Mouse (Mus musculus) layer of hippocampus, adult 9-10 months (tissue): ENCODE measurements at regions not wholly inside any gene's neighbourhood (a gene's known extent, or its start where the extent isn't known, plus 50 kb on each side); places are given as distances from the start of the nearest gene placed in this dataset.

ENCODE experiments used
- DNase-seq: peaks from one replicate; pipeline ENCODE4 v3.0.0; 2022; ENCODE audit warnings: low spot score

DNA sequence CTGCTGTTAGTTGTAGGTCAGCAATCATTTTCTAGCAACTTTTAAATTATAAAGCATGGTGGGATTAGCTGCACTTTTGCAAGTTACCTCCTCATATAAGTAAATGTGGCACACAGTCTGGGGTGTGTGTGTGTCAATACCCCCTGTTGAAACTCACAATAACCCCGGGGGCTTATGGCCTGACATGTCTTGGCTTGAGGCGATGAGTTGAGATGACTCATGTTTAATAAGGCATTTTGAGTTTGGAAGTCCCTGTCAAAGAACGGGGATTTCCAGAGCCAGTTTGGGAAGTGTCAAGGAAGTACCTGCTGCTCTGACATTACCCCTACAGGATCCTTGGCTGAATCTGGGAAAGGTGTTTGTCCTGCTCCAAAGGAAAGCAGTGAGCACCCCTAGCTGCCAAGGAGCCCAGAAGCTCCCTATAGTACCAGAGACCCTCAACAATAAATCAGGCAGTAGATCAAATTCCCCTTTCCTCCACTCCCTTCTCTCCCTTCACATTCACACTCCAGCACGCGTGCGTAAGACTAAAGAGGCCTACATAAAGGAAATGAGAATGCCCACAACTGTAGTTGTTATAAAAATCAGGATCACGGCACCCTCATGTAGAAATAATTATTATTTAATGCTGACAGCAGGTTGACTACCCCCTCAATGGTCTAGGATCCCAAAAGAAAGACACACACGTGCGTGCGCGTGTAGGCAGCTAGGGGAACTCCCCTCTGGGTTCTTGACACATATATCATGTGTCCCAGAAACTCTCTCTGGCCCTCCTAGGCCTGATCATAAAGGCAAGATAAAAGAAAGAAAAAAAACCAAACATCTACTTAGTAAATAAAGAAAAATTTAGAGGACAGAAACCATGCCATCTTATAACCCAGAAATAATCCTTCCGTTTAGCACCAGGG is 216.3 kb upstream of the Cdh5 start:
- DNase-seq: no peak

DNA sequence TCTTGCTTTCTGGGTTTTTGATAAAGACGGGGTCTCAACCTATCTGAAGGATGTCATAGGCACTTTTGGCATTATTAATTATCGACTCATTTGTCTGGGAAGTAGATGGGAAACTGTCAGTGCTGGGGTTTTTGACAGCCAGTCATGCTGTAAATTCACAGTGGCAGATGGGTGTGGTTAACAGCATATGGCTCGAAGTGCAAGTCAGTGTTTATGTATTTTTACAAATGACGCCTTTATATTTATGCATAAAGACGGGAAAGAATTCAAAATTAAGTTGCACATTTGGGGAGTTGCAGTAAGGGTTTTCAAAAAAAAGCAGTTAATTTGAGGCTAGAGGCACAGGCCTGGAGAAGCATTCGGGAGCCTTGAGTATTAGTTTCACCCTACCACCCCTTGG is 206.8 kb upstream of the Cdh5 start:
- peak; percentile 26 for DNase-seq

DNA sequence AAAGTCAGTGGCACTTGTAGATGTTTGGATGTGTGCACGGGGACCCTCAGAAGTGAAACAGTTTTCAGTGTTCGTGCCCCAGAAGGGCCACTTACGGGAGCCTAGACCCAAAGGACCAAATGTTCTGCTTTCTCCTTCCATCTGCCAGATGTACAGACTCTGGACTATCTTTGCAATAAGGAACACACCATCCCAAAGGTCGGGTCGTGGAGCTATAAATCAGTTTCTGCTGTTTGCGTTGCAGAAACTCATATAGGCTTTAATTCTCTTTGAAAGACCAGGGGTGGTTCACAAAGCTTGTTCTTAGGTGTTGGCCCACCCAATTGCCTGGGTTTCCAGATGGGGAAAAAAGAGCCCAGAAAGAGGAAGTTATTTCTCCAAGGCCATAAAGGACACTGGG is 206.3 kb upstream of the Cdh5 start:
- DNase-seq: no peak

DNA sequence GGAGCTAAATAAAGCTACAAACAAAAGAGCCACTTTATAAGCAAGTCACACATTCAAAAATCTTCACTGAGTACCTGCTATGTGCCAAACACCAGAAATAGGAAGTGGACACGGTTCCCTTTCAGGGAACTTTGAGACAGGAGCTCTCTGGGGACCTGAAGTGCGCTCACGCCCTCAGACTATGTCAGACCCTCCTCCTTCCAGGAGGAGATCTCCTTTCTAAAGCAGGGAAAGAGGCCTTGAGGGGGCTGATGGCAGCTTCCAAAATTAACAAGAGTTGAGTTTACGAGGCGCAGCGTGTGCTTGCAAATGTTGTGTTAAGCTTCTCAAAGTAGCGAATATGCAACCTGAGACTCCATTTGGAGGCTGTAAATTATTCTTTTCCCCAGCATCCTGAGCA is 204.0 kb upstream of the Cdh5 start:
- no peak for DNase-seq

DNA sequence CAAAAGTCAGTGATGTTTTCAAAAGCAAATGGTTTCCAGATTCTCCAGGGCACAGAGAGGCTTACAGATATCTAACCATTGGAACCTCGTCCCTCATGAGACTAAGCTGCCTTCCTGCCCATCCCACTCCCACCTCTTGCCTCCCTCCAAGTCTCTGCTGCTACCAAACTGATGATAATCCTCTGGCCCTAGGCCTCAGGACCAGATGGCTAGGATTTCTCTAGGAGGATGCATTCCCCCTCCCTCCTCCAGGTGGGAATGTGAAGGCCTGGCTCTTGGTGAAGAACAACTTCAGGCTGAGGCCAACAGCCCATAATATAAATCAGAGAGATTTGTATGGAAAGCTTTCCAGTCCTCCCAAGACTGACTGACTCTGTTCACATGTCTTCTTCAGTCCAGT is 198.9 kb upstream of the Cdh5 start:
- DNase-seq: no peak

DNA sequence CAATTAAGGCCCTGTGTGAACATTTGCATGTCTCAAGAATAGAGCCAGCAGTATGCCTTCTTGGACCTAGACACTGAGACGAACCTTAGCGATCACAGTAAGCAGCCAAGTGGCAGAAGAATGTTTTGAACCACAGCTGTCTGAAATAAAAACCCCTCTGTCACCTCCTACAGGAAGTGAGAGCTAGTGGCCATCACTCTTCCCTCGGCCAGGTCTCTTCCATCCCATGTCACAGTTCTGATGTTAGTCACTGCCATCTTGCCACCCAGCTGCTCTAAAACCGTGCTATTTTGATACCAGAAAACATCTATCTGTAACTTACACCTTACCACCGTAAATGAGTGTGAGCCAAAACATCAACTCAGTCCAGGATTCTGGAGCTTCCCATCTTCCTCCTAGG is 197.8 kb upstream of the Cdh5 start:
- no peak for DNase-seq

DNA sequence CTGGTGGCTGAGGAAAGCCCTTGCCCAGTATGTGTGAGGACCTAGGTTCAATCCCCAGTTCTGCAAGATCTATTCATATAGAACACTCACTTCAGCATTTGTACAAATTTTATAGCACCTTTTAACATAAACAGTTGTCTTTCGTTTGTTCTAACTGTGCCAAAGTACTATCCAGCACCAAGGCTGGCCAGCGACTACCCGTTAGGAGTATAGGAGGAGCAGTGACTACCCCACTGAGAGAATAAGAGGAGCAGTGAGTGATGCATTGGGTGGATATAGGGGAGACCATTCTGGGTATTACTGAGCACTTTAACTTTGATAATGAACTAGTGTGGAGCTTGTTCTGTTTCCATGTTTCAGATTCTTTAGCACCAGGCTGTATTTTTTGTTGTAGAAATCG is 193.8 kb upstream of the Cdh5 start:
- DNase-seq: no peak

DNA sequence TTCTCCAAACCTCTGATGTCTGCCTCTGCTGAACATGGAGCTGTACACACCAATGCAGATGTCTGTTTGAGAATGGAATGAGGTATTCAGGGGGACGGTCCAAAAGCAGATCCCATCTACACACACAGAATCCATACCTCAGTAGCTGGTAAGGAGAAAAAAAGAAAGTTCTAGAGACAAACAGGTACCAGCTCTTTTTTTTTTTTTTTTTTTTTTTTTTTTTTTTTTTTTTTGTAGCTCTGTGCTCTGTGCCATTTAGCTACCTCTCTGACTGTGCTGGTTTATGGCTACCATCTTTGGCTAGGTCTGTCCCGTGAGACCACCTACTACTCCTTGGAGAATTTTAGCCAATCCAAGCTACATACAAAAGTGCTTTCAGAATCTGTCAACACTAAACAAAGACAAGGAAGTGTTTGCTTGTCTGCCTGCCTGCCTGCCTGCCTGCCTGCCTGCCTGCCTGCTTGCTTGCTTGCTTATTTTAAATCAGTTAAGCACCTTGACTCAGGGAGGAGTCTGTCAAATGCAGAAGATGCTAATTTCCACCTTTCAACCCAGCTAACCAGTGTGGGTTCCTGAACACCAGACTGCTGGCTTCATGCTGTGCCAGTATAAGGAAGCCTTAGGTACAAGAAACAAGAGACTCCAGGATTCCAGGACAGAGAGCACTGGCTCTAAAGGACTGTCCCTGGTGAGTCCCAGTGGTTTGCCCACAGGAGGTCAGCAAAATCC is 190.0 kb upstream of the Cdh5 start:
- no peak for DNase-seq

DNA sequence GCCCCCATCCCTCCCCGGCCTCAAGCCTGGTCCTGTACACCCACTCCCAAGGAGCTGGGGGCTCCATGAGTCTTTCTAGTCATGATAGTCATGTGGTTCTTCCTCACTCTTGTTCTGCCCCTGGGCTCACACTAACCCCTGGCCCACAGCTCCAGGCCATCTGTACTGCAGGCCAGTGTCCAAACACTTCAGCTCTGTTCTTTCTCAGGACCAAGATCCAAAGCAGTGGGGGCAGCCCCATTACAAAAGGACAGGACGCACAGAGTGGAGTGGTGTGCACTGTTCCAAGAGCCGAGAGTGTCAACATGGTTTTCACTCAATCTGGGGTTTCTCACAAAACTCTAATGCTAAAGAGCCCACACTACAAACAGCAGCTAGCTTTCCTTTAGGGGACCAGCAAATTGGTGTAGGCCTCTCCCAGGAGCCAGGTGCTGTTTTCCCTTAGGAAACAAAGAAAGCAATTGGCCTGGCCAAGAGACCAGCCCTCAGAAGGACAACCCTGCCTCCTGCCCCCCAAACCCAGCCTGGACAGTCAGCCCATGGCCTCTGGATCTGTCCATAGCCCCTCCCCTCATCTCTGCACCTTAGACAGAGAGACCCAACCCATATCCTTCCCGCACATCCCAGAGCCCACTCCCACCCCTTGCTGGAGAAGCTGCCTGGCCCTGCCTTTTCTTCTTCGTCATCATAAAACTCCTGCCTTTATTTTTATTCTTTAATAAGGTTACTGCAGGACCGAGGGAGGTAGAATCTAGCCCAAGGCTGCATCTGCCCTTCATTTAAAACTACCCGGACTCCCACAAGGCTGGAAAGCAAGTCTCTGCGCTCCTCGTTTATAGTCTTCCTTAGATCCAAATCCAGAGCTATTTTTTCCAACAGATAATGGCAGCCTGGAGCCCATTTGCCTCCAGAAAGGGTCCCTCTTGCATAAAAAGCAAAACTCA is 188.2 kb upstream of the Cdh5 start:
- DNase-seq: no peak

DNA sequence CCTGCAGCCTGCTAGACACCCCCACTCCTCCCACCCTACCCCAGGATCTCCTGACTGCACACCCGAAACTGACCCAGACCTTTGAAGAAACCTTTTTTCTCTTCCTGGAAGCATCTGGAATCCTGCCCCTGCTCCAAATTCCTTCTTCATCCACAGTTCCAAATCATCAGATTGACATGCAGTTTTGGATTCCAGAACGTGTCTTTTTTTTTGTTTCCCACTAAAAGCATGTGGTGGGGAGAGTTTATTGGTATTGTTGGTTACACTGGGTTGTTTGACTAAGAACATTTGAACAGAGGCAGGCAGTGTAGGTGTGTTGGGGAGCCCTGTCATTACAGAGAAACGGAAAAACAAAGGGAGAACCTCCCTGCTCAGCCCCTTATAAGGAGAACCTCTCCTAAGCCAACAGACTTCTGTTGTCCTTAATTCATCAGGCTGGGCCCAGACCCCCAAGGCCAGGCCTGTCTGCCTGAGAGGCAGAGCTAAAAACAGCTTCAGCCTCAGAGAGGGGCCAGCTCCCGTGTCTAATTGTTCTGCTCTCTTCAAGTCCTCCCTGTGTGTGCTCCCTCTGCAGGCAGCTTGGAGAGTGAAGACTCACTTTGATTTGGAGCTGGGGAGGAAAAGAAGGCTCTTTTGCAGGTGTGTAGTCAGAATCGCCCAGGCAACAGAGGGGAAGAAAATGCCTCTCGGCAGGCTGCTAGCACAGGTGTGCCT is 187.3 kb upstream of the Cdh5 start:
- DNase-seq: no peak

DNA sequence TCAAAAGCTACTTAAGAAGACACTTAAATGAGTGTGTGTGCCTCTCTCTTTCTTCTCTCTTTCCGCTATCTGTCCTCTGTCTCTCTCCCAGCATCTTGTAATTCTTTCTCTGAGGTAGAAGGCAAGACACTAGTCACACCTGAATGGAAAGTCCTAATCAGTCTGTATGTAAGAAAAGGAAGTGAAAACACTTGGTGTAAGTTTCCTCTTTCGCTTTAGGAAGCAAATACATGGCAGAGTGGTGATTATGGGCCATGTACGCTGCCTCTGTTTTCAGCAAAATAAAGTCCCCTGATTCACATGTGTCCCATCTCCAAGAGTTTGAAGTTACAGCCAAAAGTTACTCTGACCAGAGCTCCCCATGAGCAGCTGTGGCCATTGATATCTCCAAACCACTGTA is 182.1 kb upstream of the Cdh5 start:
- DNase-seq: no peak

DNA sequence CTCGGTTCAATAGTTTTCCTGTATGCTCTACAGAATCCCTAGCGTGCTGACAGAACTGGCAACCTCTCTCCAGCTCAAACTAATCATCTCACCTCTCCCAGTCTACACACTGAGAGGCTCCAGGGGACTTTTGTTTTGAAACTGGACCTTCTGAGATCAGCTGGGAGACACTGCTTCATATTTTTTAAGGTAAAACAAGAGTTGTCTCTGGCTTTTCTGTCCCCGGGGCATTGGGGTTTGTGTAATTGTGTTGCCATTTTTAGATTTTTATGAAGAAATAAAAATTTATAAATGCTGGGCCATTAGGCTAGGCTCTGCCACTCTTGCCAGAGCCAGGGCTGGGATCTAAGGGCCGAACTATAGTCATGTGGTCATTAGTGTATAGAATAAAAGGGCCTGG is 179.8 kb upstream of the Cdh5 start:
- DNase-seq: no peak

DNA sequence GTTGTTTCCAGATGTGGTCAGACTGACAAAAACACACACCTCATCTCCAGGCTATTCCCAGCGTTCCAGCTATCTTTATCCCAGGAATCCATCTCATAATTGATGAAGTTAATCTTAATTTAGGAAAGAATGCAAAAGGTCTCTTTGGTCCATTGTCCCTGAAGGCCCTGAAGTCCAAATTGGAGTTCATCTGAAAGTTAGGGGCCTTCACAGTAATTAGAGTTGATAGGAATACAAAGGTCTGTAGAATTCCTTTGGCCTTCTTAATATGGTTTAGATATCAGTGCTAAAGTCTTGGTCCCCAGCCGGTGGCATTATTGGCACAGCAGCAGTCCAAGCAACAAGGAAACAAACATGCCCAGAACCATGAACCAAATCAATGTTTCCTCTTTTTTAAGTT is 178.7 kb upstream of the Cdh5 start:
- no peak for DNase-seq

DNA sequence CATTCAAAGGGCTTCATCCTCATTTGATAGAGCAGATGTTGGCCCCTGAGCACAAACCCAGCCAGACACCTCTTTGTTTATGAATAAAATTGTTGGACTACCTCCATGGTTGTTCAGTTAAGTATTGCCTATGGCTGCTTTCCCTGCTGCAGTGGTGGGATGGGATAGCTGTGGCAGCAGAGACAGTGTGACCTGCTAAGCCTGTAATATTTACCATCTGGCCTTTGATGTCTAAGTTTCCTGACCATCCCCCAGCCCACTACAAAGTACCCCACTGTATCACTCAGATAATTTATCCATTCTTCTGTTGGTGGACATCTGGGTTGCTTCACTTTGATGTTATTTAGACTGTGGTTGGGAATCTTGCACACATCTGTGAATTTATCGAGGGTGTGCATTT is 168.7 kb upstream of the Cdh5 start:
- DNase-seq: no peak

DNA sequence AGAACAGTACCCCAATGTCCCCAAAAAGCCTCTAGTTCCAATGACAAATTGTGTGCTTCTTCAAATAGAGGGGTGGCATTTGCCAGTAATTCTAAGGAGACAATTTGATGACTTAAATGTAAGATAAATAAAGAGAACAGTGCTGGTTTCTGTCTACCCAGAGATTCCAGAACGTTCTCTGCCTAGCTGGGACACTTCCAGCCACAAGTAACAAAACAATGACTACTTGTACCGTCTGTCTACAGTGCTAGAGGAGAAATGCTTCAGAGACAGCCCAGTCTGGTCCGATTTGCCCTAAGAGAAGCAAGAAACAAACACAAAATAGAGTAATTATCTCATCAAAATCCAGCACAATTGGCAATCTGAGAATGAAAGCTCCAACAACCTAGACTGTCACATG is 164.9 kb upstream of the Cdh5 start:
- DNase-seq: no peak

DNA sequence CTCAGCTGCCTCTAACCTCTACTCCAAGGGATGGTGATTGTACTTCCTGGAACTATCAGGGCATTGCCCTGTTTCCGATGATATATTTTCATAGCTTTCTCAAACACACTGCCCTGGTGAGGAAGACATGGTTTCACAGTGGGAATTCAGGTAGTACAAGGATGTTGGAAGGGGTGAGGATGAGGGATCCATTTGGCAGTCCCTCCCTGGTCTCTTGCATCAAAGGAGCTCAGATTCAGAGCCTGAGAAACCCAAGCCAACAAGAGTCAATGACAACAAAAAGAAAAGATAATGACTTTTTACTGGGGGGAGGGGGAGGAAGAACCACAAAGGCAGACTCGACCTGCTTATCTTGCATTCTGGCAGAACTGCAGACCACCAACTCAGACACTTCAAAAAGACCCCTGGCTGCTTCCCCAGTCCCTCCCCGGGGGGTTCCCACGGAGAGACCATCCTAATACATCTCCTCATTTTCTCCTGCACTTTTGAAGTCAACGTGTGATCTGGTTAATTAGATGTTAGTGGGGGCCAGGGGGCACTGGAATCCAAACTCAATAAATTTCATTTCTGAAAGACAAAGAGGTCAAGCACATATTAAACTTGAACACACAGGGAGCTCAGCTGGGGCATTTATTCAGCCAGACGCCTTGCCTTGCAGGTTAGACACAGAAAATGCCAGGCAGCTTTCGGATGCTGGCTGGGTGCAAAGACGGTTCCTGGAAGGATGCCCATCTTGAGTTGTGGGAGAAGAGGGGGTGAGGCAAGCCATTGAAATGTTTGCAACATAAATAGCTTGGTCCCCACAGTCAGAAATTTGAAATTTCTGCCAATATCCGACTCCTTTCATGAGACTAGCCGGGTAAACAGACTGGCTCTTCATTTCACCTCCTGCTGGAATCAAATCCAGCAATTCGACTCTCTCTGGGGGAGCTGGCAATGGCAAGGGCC is 162.9 kb upstream of the Cdh5 start:
- DNase-seq: no peak

DNA sequence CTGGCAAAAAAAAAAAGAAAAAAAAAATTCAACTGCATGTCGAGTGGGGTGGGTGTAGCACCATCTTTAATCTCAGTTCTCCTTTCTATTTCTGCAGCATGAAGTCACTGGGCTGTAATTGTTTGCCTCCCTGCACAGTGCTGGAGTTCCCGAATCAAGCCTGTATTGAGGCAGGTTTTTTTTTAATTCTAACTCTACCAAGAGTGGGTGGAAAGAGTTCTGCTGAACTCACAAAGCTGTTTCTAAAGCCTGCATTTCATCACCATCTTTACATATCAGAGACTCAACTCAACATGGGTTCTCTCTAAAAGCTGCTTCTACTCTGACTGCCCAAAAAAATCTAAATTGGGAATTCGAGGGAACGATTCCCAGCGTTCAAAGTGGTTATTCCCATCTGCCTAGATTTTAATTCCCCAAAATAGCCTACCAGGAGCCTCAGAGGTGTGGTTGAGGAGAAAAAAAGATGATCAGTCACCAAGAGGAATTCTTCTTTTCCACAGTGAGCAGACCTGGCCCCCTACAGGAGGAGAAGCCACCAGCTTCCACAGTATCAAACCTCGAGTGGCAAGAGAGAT is 160.4 kb upstream of the Cdh5 start:
- DNase-seq: no peak

DNA sequence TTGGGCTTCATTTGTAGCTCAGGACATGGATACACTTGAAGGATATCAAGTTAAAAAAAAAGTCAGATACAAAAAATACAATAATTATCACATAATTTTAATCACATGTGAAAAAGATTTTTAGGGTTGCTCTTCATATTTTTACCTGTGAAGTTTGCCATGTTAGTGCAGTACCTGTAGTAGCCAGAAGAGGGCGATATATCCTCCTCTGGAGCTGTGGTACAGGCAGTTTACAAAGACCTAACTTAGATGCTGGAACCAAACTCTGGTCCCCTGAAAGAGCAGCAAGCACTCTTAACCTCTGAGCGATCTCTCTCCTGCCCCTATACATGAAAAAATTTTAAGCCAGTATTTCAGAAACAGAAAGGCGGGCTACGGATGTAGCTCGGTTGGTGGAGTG is 153.0 kb upstream of the Cdh5 start:
- no peak for DNase-seq

DNA sequence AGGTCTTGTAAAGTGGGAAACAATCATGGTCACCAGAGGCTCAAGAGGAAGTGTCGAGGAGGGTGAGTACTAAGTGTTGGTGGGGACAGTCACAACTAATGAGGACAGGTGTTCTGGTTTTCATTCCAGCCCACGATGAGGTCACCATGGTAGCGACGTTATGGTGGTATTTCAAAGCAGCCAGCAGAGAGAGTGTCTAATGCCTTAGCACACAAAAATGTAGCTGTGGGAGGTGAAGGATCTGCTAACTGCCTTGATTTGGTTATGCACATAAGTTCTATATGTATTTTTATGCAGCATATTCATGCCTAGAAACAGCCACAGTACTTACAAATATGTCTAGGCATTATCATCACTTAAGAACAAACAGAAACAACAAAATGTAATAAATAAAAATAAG is 151.0 kb upstream of the Cdh5 start:
- no peak for DNase-seq

DNA sequence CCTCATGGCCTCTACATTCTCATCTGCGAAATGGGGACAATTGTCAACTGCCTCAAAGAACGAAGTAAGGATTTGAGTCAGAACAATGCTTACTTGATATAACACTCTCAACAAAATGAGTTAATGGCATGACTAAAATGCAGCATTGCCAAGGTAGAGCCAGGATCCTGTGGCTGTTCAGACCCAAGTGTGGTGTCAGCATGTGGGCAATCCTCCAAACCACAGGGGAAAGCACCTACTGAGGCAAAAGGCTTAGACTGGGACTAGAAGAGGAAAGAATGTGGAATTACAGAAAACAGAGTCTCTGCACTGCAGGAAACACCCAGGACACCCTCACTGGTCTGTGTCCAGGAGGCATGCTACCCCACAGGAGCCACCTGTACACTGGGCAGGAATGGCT is 147.8 kb upstream of the Cdh5 start:
- no peak for DNase-seq
